Mouse (Mus musculus): ENCODE measurements around the gene Irf2bpl. TPM values are rescaled to one million over a fixed set of nuclear protein-coding genes. Genes with fewer than 3 reads are reported as not detected.

Irf2bpl gene
- total and polyA plus RNA-seq, 3 experiments: 7.0 to 19.6 (median 12.1) TPM

DNA sequence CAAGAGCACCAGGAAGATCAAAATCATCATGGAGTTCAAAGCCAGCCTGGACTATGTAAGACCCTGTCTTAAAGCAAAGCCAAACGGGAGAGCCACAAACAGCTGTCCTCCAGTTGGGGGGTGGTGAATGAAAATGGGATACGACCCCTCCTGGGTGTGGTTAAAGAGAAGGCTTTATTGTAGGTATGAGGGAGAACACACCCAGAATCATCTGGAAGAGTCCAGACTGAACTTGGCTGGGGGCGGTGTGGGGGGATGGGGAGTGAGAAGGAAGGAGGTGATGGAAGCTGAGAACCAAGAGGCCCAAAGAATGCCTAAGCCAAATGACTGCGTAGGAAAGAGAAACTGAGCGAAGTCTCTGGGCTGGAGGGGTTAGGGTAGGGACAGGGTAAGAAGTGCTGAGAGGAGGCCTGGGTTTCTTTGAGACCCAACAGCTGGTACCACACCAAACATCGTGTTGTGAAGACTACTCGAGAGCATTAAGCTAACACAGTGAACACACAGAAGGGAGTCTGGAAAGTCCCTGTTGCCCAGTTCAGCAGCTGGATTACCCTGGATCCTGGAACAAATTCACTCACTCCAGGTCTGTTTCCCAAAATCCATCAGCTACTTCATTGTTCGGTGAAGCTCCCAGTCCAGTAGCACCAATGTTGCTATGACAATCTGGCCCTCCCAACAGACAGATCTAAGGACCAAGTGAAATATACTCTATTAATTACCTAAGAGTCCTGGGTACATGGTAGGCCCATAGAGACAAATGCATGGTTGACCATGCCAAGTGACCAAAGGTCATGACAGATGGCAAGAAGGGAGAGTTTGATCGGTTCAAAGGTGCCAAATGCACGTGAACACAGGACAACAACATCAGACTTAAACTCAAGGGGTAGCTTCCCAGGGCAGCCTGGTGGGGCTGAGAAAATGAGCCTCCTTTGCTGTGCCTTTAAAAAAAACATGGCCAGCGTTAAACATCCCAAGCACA, 19.5 kb upstream of the Irf2bpl start:
- H3K27ac ChIP-seq (ENCODE audit: insufficient read depth, low read depth): no peak overlapping the region
- no peak overlapping the region for H3K4me2 ChIP-seq (ENCODE audit: insufficient read depth, low read depth, poor library complexity, severe bottlenecking)
- no peaks in the 10 kb centered on the region for H3K79me2 ChIP-seq (replicated peaks; ENCODE audit: control insufficient read depth, extremely low read depth, insufficient read depth, poor library complexity, severe bottlenecking)
- TF ChIP-seq IRF4 (IDR thresholded peaks at IDR 0.05; ENCODE audit: low read depth, low read length): no peak
- H3K4me3 ChIP-seq (replicated peaks in 1 of 3; ENCODE audit: low read depth in 2 of 3, low read length in 2 of 3, poor library complexity in 1 of 3): no peak overlapping the region
- in situ Hi-C loops (cut with MboI; ENCODE audit: low pct_ligation_motif_present, low pct_unique_long_range_greater_than_20kb, low sequenced_read_pairs): no loop called here
- peaks cover 14 to 35% of the 10 kb centered on the region in 2 experiments for H3K4me1 ChIP-seq (ENCODE audit: control insufficient read depth in 1 of 2, insufficient read depth in 2 of 2)
- no peaks in the 10 kb centered on the region for H3K27me3 ChIP-seq (replicated peaks)
- no peaks in the 10 kb centered on the region for H3K9me3 ChIP-seq (replicated peaks; ENCODE audit: low read length)
- dilution Hi-C loops (cut with MboI; ENCODE audit: extremely low pct_ligation_motif_present, extremely low pct_unique_long_range_greater_than_20kb, low sequenced_read_pairs): no loop called here
- peaks cover 0 to 9% of the 10 kb centered on the region in 2 experiments for H3K36me3 ChIP-seq (replicated peaks in 1 of 2; ENCODE audit: control insufficient read depth in 1 of 2, insufficient read depth in 1 of 2, low read length in 1 of 2)
- no peak overlapping the region for H3K9ac ChIP-seq (ENCODE audit: insufficient read depth, low read depth)
- no peak for DNase-seq (ENCODE audit: extremely low read depth)

GRCm38 (mm10) chr12:86899461-86900179, 15.0 kb upstream of the Irf2bpl start:
- TF ChIP-seq POLR2AphosphoS2 (IDR thresholded peaks at IDR 0.05; ENCODE audit: low read depth, low read length) (no peak), USF2 (conservative IDR thresholded peaks at IDR 0.05; ENCODE audit: low read depth, low read length) (no peak), TBP (conservative IDR thresholded peaks at IDR 0.05; ENCODE audit: low read depth, low read length) (no peak)
- in situ Hi-C loops (cut with MboI; ENCODE audit: low pct_ligation_motif_present, low pct_unique_long_range_greater_than_20kb, low sequenced_read_pairs) (no loop called here), dilution Hi-C loops (cut with MboI; ENCODE audit: extremely low pct_ligation_motif_present, extremely low pct_unique_long_range_greater_than_20kb, low sequenced_read_pairs) (no loop called here)
- Histone ChIP-seq H3K4me2 (ENCODE audit: insufficient read depth, low read depth, poor library complexity, severe bottlenecking) (no peak overlapping the region), H3K9me3 (replicated peaks; ENCODE audit: low read length) (no peaks in the 10 kb centered on the region), H3K9ac (ENCODE audit: insufficient read depth, low read depth) (no peak overlapping the region; the same call in 1 of the 2 replicates), H3K79me2 (replicated peaks; ENCODE audit: control insufficient read depth, extremely low read depth, insufficient read depth, poor library complexity, severe bottlenecking) (no peaks in the 10 kb centered on the region), H3K27me3 (replicated peaks) (no peaks in the 10 kb centered on the region), H3K4me3 (replicated peaks in 1 of 3; ENCODE audit: low read depth in 2 of 3, low read length in 2 of 3, poor library complexity in 1 of 3) (no peak overlapping the region), H3K4me1 (ENCODE audit: control insufficient read depth in 1 of 2, insufficient read depth in 2 of 2) (peaks cover 16 to 48% of the 10 kb centered on the region in 2 experiments), H3K36me3 (replicated peaks in 1 of 2; ENCODE audit: control insufficient read depth in 1 of 2, insufficient read depth in 1 of 2, low read length in 1 of 2) (peaks cover 0 to 13% of the 10 kb centered on the region in 2 experiments), H3K27ac (ENCODE audit: insufficient read depth, low read depth) (no peak overlapping the region)
- no peak for DNase-seq (ENCODE audit: extremely low read depth)

DNA sequence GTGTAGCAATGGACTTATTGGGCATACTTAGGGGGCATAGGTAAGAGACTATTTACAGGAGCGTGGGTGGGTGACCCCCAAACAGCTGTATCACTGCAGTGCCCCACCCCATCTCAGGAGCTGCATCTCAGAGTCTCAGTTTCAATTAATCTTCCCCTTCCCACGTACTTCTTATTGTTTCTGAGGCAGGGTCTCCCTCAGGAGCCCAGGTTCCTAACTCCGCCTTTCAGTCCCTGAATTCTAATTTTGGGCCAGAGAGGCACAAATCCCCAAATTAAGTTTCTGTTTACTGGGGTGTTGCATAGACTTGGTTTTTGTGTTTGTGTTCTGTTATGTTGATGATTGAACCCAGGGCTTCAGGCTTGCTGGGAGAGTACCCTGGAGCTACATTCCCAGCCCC, 13.8 kb upstream of the Irf2bpl start:
- H3K9me3 ChIP-seq (replicated peaks; ENCODE audit: low read length): no peaks in the 10 kb centered on the region
- no peak overlapping the region for H3K4me2 ChIP-seq (ENCODE audit: insufficient read depth, low read depth, poor library complexity, severe bottlenecking)
- H3K4me3 ChIP-seq (replicated peaks in 1 of 3; ENCODE audit: low read depth in 2 of 3, low read length in 2 of 3, poor library complexity in 1 of 3): no peak overlapping the region
- H3K27ac ChIP-seq (ENCODE audit: insufficient read depth, low read depth): no peak overlapping the region
- no peak for DNase-seq (ENCODE audit: extremely low read depth)
- dilution Hi-C loops (cut with MboI; ENCODE audit: extremely low pct_ligation_motif_present, extremely low pct_unique_long_range_greater_than_20kb, low sequenced_read_pairs): no loop called here
- H3K9ac ChIP-seq (ENCODE audit: insufficient read depth, low read depth): no peak overlapping the region
- in situ Hi-C loops (cut with MboI; ENCODE audit: low pct_ligation_motif_present, low pct_unique_long_range_greater_than_20kb, low sequenced_read_pairs): no loop called here
- H3K36me3 ChIP-seq (replicated peaks in 1 of 2; ENCODE audit: control insufficient read depth in 1 of 2, insufficient read depth in 1 of 2, low read length in 1 of 2): peaks cover 0 to 4% of the 10 kb centered on the region in 2 experiments
- no peaks in the 10 kb centered on the region for H3K79me2 ChIP-seq (replicated peaks; ENCODE audit: control insufficient read depth, extremely low read depth, insufficient read depth, poor library complexity, severe bottlenecking)
- no peaks in the 10 kb centered on the region for H3K27me3 ChIP-seq (replicated peaks)
- no peak for TF ChIP-seq ETS1 (conservative IDR thresholded peaks at IDR 0.05; ENCODE audit: low read depth, low read length)
- TF ChIP-seq NRF1 (IDR thresholded peaks at IDR 0.05; ENCODE audit: low read depth, low read length): no peak
- TF ChIP-seq IRF4 (IDR thresholded peaks at IDR 0.05; ENCODE audit: low read depth, low read length): no peak
- no peak for TF ChIP-seq UBTF (IDR thresholded peaks at IDR 0.05; ENCODE audit: low read depth, low read length)
- TF ChIP-seq KAT2A (IDR thresholded peaks at IDR 0.05; ENCODE audit: insufficient replicate concordance, low read length): no peak
- TF ChIP-seq RCOR1 (conservative IDR thresholded peaks at IDR 0.05; ENCODE audit: low read depth, low read length): no peak
- TF ChIP-seq POLR2AphosphoS2 (IDR thresholded peaks at IDR 0.05; ENCODE audit: low read depth, low read length): no peak
- TF ChIP-seq CHD1 (IDR thresholded peaks at IDR 0.05; ENCODE audit: low read depth, low read length): no peak
- TF ChIP-seq JUN (IDR thresholded peaks at IDR 0.05; ENCODE audit: insufficient read depth, low read depth, low read length): no peak
- TF ChIP-seq ZNF384 (IDR thresholded peaks at IDR 0.05; ENCODE audit: low read depth, low read length): no peak
- TF ChIP-seq POLR2A (IDR thresholded peaks at IDR 0.05; ENCODE audit: low read depth, low read length): no peak
- TF ChIP-seq JUND (conservative IDR thresholded peaks at IDR 0.05; ENCODE audit: low read depth, low read length): no peak
- no peak for TF ChIP-seq ZC3H11A (IDR thresholded peaks at IDR 0.05; ENCODE audit: low read depth, low read length)
- TF ChIP-seq USF1 (IDR thresholded peaks at IDR 0.05; ENCODE audit: low read depth, low read length): no peak
- TF ChIP-seq SMC3 (IDR thresholded peaks at IDR 0.05; ENCODE audit: low read depth, low read length): no peak
- TF ChIP-seq MYC (IDR thresholded peaks at IDR 0.05; ENCODE audit: low read depth, low read length): no peak
- H3K4me1 ChIP-seq (ENCODE audit: control insufficient read depth in 1 of 2, insufficient read depth in 2 of 2): peaks cover 16 to 52% of the 10 kb centered on the region in 2 experiments

All from CH12.LX (cell line).